Mouse (Mus musculus): ENCODE data around the gene Man2b1. TPM values are rescaled to one million over a fixed set of nuclear protein-coding genes. Genes with fewer than 3 reads are reported as not detected.
A peak's percentile ranks its signal among the peaks of the same experiment; 100 is the strongest.
"Not testable (repeated sequence)": the region's sequence is repeated elsewhere in the genome, so short reads cannot be mapped to it uniquely, and the experiment has no call there.

The Man2b1 gene
- polyA plus RNA-seq, 1 experiment from 2014 or later = 16.9 TPM

DNA sequence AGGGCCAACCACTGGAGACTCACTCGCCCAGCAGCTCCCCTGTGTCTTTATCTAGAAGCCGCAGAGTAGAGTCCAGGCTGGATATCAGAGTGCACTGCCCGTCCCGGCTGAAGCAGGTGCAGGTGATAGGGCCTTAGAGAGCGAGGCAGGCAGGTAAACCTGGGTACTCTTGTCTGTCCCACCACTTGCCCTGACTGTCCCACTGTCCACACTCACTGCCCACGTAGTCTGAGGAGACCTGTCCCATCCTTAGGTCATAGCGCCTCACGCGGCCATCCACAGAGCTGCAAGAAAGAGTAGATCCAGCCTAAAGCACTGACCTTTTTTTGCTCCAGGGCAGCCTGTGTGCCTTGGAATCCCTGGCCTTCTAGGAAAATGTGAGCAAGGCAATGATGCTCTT lies 7.1 kb upstream of the Man2b1 start:
- Histone ChIP-seq H3K9me3 (no peaks in the 10 kb centered on the region), H3K36me3 (peaks cover 42% of the 10 kb centered on the region), H3K9ac (replicated peaks) (no peak overlapping the region), H3K27ac (replicated peaks) (no peak overlapping the region), H3K4me2 (replicated peaks) (no peak overlapping the region), H3K4me3 (no peak overlapping the region), H3K4me1 (peaks cover 25% of the 10 kb centered on the region), H3K27me3 (no peaks in the 10 kb centered on the region)
- no peak for ATAC-seq (replicated peaks)
- 74% methylated on average over 9 of the region's 9 CpGs for WGBS

- no peak overlapping the region for H3K9ac ChIP-seq (replicated peaks)
- peaks cover 42% of the 10 kb centered on the region for H3K36me3 ChIP-seq
- peaks cover 30% of the 10 kb centered on the region for H3K4me1 ChIP-seq
- WGBS = 0% methylated on average over 2 of the region's 2 CpGs
- no peaks in the 10 kb centered on the region for H3K9me3 ChIP-seq
- H3K4me3 ChIP-seq = no peak overlapping the region
- ATAC-seq (replicated peaks) = 0 out of 2 replicates have a peak, but pooled peaks have one; percentile 30
- H3K4me2 ChIP-seq (replicated peaks) = no peak overlapping the region
- no peaks in the 10 kb centered on the region for H3K27me3 ChIP-seq
- peak overlapping the region; percentile 43; the same call in 1 of the 2 replicates for H3K27ac ChIP-seq (replicated peaks)
Measured at GRCm38 (mm10) chr8:85076993-85077392, 6.1 kb upstream of the Man2b1 start.

GRCm38 (mm10) chr8:85080214-85080531 lies 2.9 kb upstream of the Man2b1 start:
- Histone ChIP-seq H3K9ac (replicated peaks) (peak overlapping the region; percentile 86), H3K27ac (replicated peaks) (peak overlapping the region; percentile 69), H3K9me3 (no peaks in the 10 kb centered on the region), H3K36me3 (peaks cover 24% of the 10 kb centered on the region), H3K4me3 (peak overlapping the region; percentile 77), H3K4me1 (peaks cover 37% of the 10 kb centered on the region), H3K4me2 (replicated peaks) (peak overlapping the region; percentile 96), H3K27me3 (no peaks in the 10 kb centered on the region)
- no peak for ATAC-seq (replicated peaks)
- WGBS = under 1% methylated on average over 25 of the region's 25 CpGs

- H3K4me1 ChIP-seq = peaks cover 37% of the 10 kb centered on the region
- H3K9me3 ChIP-seq = no peaks in the 10 kb centered on the region
- peak within 1 kb of the TSS; percentile 86 for H3K9ac ChIP-seq (replicated peaks)
- H3K27me3 ChIP-seq = no peaks in the 10 kb centered on the region
- WGBS = 1% methylated on average over 28 of the region's 30 CpGs
- ATAC-seq (replicated peaks) = peak; percentile 8; the same call in 1 of the 2 replicates
- H3K4me2 ChIP-seq (replicated peaks) = peak within 1 kb of the TSS; percentile 96
- H3K4me3 ChIP-seq = peak within 1 kb of the TSS; percentile 77
- peak within 1 kb of the TSS; percentile 69 for H3K27ac ChIP-seq (replicated peaks)
- peaks cover 20% of the 10 kb centered on the region for H3K36me3 ChIP-seq
Measured at GRCm38 (mm10) chr8:85080532-85081215, 2.4 kb upstream of the Man2b1 start, which contains the start of gene Wdr83os. TSS of gene Wdr83os (plus strand) at chr8:85080740.

GRCm38 (mm10) chr8:85081216-85081555 lies 1.9 kb upstream of the Man2b1 start, which contains the start of gene Wdr83:
TSS of gene Wdr83 (minus strand) at chr8:85081306.
- Histone ChIP-seq H3K4me1 (peaks cover 37% of the 10 kb centered on the region), H3K27ac (replicated peaks) (peak within 1 kb of the TSS; percentile 69), H3K4me2 (replicated peaks) (peak within 1 kb of the TSS; percentile 96), H3K9ac (replicated peaks) (peak within 1 kb of the TSS; percentile 86), H3K9me3 (no peaks in the 10 kb centered on the region), H3K4me3 (peak within 1 kb of the TSS; percentile 77), H3K36me3 (peaks cover 19% of the 10 kb centered on the region), H3K27me3 (no peaks in the 10 kb centered on the region)
- 3% methylated on average over 9 of the region's 9 CpGs for WGBS
- peak; percentile 30; the same call in 1 of the 2 replicates for ATAC-seq (replicated peaks)

DNA sequence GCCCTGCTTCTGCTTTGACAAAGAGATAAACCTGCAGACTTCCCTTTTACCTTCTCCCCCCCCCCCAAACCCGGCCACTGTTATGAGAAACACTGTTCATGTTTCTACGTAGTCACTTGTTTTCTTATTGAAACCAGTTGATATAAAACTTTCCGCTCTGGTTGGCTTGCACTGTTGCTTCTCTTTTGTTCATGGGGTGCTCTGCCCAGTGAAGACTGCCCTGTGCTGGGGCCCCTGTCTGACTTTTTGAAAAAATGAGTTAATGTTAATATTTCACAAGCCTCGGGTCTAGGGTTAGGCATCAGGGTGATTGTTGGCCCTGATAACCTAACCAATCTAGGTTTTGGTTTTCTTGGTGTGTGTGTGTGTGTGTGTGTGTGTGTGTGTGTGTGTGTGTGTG lies 901 bp upstream of the Man2b1 start:
- not testable (repeated sequence) for H3K27me3 ChIP-seq; ATAC-seq (replicated peaks); H3K27ac ChIP-seq (replicated peaks); H3K4me3 ChIP-seq; H3K9me3 ChIP-seq; H3K9ac ChIP-seq (replicated peaks)
- peaks cover 37% of the 10 kb centered on the region for H3K4me1 ChIP-seq
- H3K36me3 ChIP-seq = peaks cover 17% of the 10 kb centered on the region
- 97% methylated on average over 4 of the region's 4 CpGs for WGBS
- 0 out of 2 replicates have a peak overlapping the region, but pooled peaks have one; percentile 96 for H3K4me2 ChIP-seq (replicated peaks)

DNA sequence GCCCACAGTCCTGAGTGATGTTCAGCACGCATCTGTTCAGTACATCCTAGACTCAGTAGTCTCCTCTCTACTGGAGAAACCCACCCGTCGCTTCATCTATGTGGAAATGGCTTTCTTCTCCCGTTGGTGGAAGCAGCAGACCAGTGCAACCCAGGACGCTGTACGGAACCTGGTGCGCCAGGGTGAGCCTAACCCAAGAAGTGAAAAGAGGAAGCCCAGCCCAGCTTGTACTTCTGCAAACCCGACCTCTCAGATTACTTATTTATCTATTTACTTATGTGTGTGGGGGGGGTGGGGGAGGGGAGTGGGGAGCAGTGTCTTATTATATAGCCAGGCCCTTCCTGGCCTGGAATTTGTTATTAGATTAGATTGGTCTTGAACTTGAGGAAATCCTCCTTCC lies 1.6 kb downstream of the Man2b1 start:
- WGBS = 86% methylated on average over 8 of the region's 8 CpGs
- peaks cover 33% of the 10 kb centered on the region for H3K4me1 ChIP-seq
- no peak overlapping the region for H3K4me2 ChIP-seq (replicated peaks)
- H3K27me3 ChIP-seq = no peaks in the 10 kb centered on the region
- no peaks in the 10 kb centered on the region for H3K9me3 ChIP-seq
- ATAC-seq (replicated peaks) = no peak
- H3K4me3 ChIP-seq = no peak overlapping the region
- peaks cover 10% of the 10 kb centered on the region for H3K36me3 ChIP-seq
- no peak overlapping the region for H3K27ac ChIP-seq (replicated peaks)
- H3K9ac ChIP-seq (replicated peaks) = no peak overlapping the region

- no peak for ATAC-seq (replicated peaks)
- no peak overlapping the region for H3K27ac ChIP-seq (replicated peaks)
- no peaks in the 10 kb centered on the region for H3K27me3 ChIP-seq
- 75% methylated on average over 3 of the region's 3 CpGs for WGBS
- no peaks in the 10 kb centered on the region for H3K9me3 ChIP-seq
- peaks cover 26% of the 10 kb centered on the region for H3K4me1 ChIP-seq
- H3K36me3 ChIP-seq = peaks cover 10% of the 10 kb centered on the region
- no peak overlapping the region for H3K4me3 ChIP-seq
- H3K9ac ChIP-seq (replicated peaks) = no peak overlapping the region
- no peak overlapping the region for H3K4me2 ChIP-seq (replicated peaks)
Measured at GRCm38 (mm10) chr8:85086238-85086637, 3.2 kb downstream of the Man2b1 start.

GRCm38 (mm10) chr8:85088771-85089170 lies 5.7 kb downstream of the Man2b1 start:
- no peak overlapping the region for H3K4me2 ChIP-seq (replicated peaks)
- H3K36me3 ChIP-seq = peaks cover 10% of the 10 kb centered on the region
- no peaks in the 10 kb centered on the region for H3K27me3 ChIP-seq
- no peak for ATAC-seq (replicated peaks)
- H3K4me3 ChIP-seq = no peak overlapping the region
- H3K27ac ChIP-seq (replicated peaks) = no peak overlapping the region
- H3K9me3 ChIP-seq = no peaks in the 10 kb centered on the region
- H3K4me1 ChIP-seq = peaks cover 6% of the 10 kb centered on the region
- 72% methylated on average over 2 of the region's 2 CpGs for WGBS
- H3K9ac ChIP-seq (replicated peaks) = no peak overlapping the region

DNA sequence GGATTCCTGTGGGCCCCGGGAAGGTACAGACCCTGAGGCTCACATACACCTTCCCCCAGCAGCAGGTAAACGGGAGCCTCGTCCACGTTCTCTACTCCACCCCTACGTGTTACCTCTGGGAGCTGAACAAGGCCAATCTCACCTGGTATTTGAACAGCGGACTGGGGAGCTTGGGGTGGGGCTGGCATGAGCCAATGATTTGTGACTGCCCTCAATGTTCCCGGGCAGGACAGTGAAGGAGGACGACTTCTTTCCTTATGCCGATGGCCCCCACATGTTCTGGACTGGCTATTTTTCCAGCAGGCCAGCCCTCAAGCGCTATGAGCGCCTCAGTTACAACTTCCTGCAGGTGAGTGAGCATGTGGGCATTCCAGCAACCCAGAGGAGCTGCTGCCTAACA lies 7.8 kb downstream of the Man2b1 start:
- Histone ChIP-seq H3K27me3 (no peaks in the 10 kb centered on the region), H3K4me2 (replicated peaks) (no peak overlapping the region), H3K4me1 (no peaks in the 10 kb centered on the region), H3K27ac (replicated peaks) (no peak overlapping the region), H3K9me3 (no peaks in the 10 kb centered on the region), H3K4me3 (no peak overlapping the region), H3K36me3 (peaks cover 18% of the 10 kb centered on the region), H3K9ac (replicated peaks) (no peak overlapping the region)
- ATAC-seq (replicated peaks) = no peak
- WGBS = 93% methylated on average over 11 of the region's 11 CpGs

GRCm38 (mm10) chr8:85091526-85092090 lies 8.5 kb downstream of the Man2b1 start:
- Histone ChIP-seq H3K36me3 (peaks cover 19% of the 10 kb centered on the region), H3K4me1 (no peaks in the 10 kb centered on the region), H3K9ac (replicated peaks) (no peak overlapping the region), H3K9me3 (no peaks in the 10 kb centered on the region), H3K4me3 (no peak overlapping the region), H3K4me2 (replicated peaks) (no peak overlapping the region), H3K27me3 (no peaks in the 10 kb centered on the region), H3K27ac (replicated peaks) (no peak overlapping the region)
- no peak; the same call in 1 of the 2 replicates for ATAC-seq (replicated peaks)
- 34% methylated on average over 21 of the region's 21 CpGs for WGBS

- H3K9me3 ChIP-seq = no peaks in the 10 kb centered on the region
- H3K36me3 ChIP-seq = peaks cover 37% of the 10 kb centered on the region
- 93% methylated on average over 13 of the region's 13 CpGs for WGBS
- H3K4me2 ChIP-seq (replicated peaks) = no peak overlapping the region
- no peaks in the 10 kb centered on the region for H3K27me3 ChIP-seq
- ATAC-seq (replicated peaks) = no peak
- no peaks in the 10 kb centered on the region for H3K4me1 ChIP-seq
- no peak overlapping the region for H3K27ac ChIP-seq (replicated peaks)
- no peak overlapping the region for H3K4me3 ChIP-seq
- no peak overlapping the region for H3K9ac ChIP-seq (replicated peaks)
Measured at GRCm38 (mm10) chr8:85095051-85095450, 12.0 kb downstream of the Man2b1 start.

All from forebrain, embryonic 15.5 days (tissue).